Mouse (Mus musculus): ENCODE results near the gene Tbcb.

- no peak for TF ChIP-seq CTCF (IDR thresholded peaks at IDR 0.05)
- no peak for TF ChIP-seq POLR2A (IDR thresholded peaks at IDR 0.05; ENCODE audit: insufficient read depth, low read depth, low read length)
- no peak for TF ChIP-seq EP300 (IDR thresholded peaks at IDR 0.05; ENCODE audit: insufficient read depth, low read depth, low read length)
These were observed 3.0 kb upstream of the Tbcb start for GRCm38 (mm10) chr7:30235091-30235490.
